ENCODE assay signal across 25 mouse cellular contexts in genomic region chr6:147755750-147756523, GRCm38 (mm10).
"Had no signal": no experiment of that assay in that cellular context is flagged by ENCODE, and none has a peak within 500 bp of the region (broad histone marks: within the 10 kb centered on the region; RNA-seq: fewer than 3 reads in every experiment).

No protein-coding gene starts in this region.

- H3K4me3 ChIP-seq: gastrocnemius, adult 2 months; heart, embryonic 13.5 days; heart, embryonic 15.5 days; hindbrain, embryonic 13.5 days; hindbrain, embryonic 15.5 days; kidney, embryonic 15.5 days; limb, embryonic 15.5 days; liver, embryonic 12.5 days had no signal

- H3K4me1 ChIP-seq: hindbrain, embryonic 13.5 days; hindbrain, embryonic 15.5 days had no signal

- H3K27ac ChIP-seq: gastrocnemius, adult 2 months; heart, embryonic 13.5 days; heart, embryonic 15.5 days; hindbrain, embryonic 13.5 days; hindbrain, embryonic 15.5 days; hindbrain, postnatal 0 days; kidney, embryonic 15.5 days; kidney, postnatal 0 days; limb, embryonic 15.5 days; liver, embryonic 12.5 days; liver, embryonic 14.5 days had no signal

- H3K4me2 ChIP-seq: heart, embryonic 11.5 days; heart, embryonic 13.5 days; heart, embryonic 15.5 days; hindbrain, embryonic 13.5 days; hindbrain, embryonic 15.5 days; kidney, embryonic 15.5 days; limb, embryonic 15.5 days; liver, embryonic 12.5 days had no signal

- H3K9me3 ChIP-seq: heart, embryonic 13.5 days; heart, embryonic 15.5 days; hindbrain, embryonic 13.5 days; hindbrain, embryonic 15.5 days; kidney, embryonic 15.5 days; limb, embryonic 15.5 days; liver, embryonic 12.5 days had no signal

- H3K27me3 ChIP-seq: heart, embryonic 13.5 days; heart, embryonic 15.5 days; hindbrain, embryonic 13.5 days; hindbrain, embryonic 15.5 days; kidney, embryonic 15.5 days; liver, embryonic 12.5 days had no signal

- DNase-seq: gastrocnemius, adult 2 months; gastrocnemius, postnatal 10 days; gastrocnemius, postnatal 25 days; heart, adult 18-20 months; heart, postnatal 14 days; heart, postnatal 36 days; kidney, adult 11 months; kidney, adult 2 months; kidney, adult 9 months; kidney, postnatal 14 days; kidney, postnatal 36 days; layer of hippocampus, adult 9-11 months; layer of hippocampus, postnatal 36 days had no signal

- H3K36me3 ChIP-seq: heart, embryonic 13.5 days; heart, embryonic 15.5 days; hindbrain, embryonic 13.5 days; hindbrain, embryonic 15.5 days; kidney, embryonic 15.5 days; limb, embryonic 15.5 days; liver, embryonic 12.5 days had no signal

- H3K9ac ChIP-seq: heart, embryonic 13.5 days; heart, embryonic 15.5 days; hindbrain, embryonic 13.5 days; hindbrain, embryonic 15.5 days; kidney, embryonic 15.5 days; limb, embryonic 15.5 days; liver, embryonic 12.5 days; liver, embryonic 14.5 days had no signal

- ATAC-seq: hindbrain, postnatal 0 days; intestine, embryonic 16.5 days; liver, embryonic 12.5 days had no signal
